Mouse (Mus musculus): ENCODE data around the gene Dnm3. TPM values are rescaled to one million over a fixed set of nuclear protein-coding genes. Genes with fewer than 3 reads are reported as not detected.

Gene Dnm3
- polyA plus RNA-seq, 1 experiment from 2014 or later, result 1.5 TPM

DNA sequence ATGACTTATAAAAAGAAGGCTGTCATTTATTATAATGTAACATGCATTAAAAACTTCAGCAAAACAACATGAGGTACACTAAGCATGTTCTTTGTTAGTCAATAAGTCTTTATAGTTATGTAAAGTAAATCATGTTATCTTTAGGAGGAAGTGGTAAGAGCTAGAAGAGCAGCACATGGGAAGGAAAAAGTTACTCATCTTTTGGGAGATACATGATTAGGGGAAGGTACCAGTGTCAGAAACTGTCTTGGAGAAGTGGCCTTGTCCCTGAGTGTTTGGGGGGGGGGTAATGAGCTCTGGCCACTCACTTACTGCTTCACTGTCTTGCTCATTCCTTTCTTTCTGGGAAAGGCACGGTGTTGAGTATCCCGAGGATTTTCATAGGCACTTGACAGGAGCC is 535.8 kb downstream of the Dnm3 start:
- no peak overlapping the region for H3K27ac ChIP-seq (ENCODE audit: low read depth, low read length)
- H3K9me3 ChIP-seq (replicated peaks; ENCODE audit: control insufficient read depth, low read length), result no peaks in the 10 kb centered on the region
- H3K4me2 ChIP-seq, result no peak overlapping the region
- WGBS (ENCODE audit: insufficient replicate concordance), result 82% methylated on average over 2 of the region's 2 CpGs
- no peak overlapping the region for H3K4me3 ChIP-seq (ENCODE audit: low read depth, low read length)
- no peak for ATAC-seq (replicated peaks; ENCODE audit: insufficient number of reproducible peaks, low FRiP score, low TSS enrichment)
- H3K27me3 ChIP-seq (ENCODE audit: control insufficient read depth, insufficient read depth, low read length), result no peaks in the 10 kb centered on the region
- no peak overlapping the region for H3K9ac ChIP-seq (ENCODE audit: low read depth, low read length)
- no peaks in the 10 kb centered on the region for H3K4me1 ChIP-seq (ENCODE audit: control insufficient read depth, insufficient read depth, low read length)
- no peaks in the 10 kb centered on the region for H3K36me3 ChIP-seq (ENCODE audit: control insufficient read depth, insufficient read depth, low read length)

MicroRNAs encoded within 50 kb of the gene (microRNA counts, 519-probe panel; counts per million panel counts)
- microRNA mmu-miR-199a-3p, result 7,668 counts per million, percentile 95 among the panel's probes with 10 or more counts
- 7,507 counts per million, percentile 94 among the panel's probes with 10 or more counts for microRNA mmu-miR-199a-5p
- 5,166 counts per million, percentile 54 among the panel's probes with 10 or more counts for microRNA mmu-miR-214

Small RNAs within 50 kb of the gene (microRNA-seq; reads per million reads assigned to microRNA genes)
- 50.9 reads per million, percentile 58 among the genes with 10 or more reads in this experiment for gene Mir199a-2 (ENCODE audit: borderline number of aligned reads)
- 6,395 reads per million, percentile 95 among the genes with 10 or more reads in this experiment for gene Mir214 (ENCODE audit: borderline number of aligned reads)

Other genes with a start within 250 kb of the Dnm3 start
- gene Mettl13, start 70.5 kb upstream of the Dnm3 start, polyA plus RNA-seq (2014; fragmentation: Nextera tagmentation; extraction: Ambion mirVana), result 8.1 and 8.8 TPM in 2 replicates
- 37.7 and 39.9 TPM in 2 replicates for gene Vamp4, start 92.5 kb upstream of the Dnm3 start, polyA plus RNA-seq (2014; fragmentation: Nextera tagmentation; extraction: Ambion mirVana)
- not detected in 2 replicates for gene Myoc, start 161.1 kb upstream of the Dnm3 start, polyA plus RNA-seq (2014; fragmentation: Nextera tagmentation; extraction: Ambion mirVana)
- not detected in 2 replicates for gene Myocos, start 180.2 kb upstream of the Dnm3 start, polyA plus RNA-seq (2014; fragmentation: Nextera tagmentation; extraction: Ambion mirVana)

Data from heart, embryonic 11.5 days (tissue).